Mouse (Mus musculus): ENCODE results near the gene Entpd8. TPM values are rescaled to one million over a fixed set of nuclear protein-coding genes. Genes with fewer than 3 reads are reported as not detected.

Entpd8 gene
- total RNA-seq, 2 experiments from 2014 or later = not detected

DNA sequence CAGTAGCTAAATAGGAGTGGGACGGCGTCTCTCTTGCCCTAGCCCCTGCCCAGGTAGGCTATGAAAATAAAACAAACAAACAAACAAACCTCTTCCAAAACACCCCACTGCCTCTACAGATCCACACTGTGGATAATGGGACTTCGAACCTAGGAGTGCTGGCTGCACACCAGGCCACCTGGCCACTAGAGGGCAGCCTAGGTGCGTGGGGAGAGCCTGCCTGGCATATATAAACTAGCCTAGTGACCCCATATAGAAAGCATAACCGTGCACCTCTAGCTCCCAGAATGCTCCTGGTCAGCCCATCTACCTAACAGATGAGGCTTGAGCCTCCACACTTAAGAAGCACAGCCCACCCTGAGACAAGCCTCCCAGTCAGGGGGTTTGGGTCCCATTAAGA is 47.1 kb downstream of the Entpd8 start:
- intact Hi-C loops (cut with DNase I; ENCODE audit: low total_unique reads) = loop anchor here (5.0 kb wide), 2 partner anchors 35 to 50 kb away; no protein-coding TSS in a partner anchor
- peak; percentile 59 for DNase-seq

DNA sequence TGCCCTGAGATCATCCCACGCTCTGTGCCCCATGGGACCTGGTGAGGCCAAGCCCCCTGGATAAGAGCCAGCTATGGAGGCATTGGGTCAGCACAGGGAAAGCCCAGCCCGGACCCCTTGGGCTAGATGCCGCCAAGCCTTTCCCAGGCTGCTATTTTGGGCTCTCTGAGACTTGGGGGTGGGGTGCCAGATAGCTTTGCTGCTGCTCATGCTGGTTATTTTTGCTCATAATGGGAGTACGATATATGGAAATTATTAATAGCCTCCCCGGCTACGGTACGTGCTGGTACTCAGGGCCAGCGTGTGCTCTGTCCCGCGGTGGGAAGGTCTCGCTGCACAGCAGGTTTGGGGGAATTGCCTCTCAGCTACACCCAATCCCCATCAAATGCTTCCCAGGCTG is 48.0 kb downstream of the Entpd8 start:
- intact Hi-C loops (cut with DNase I; ENCODE audit: low total_unique reads) = loop anchor here (5.0 kb wide), 2 partner anchors 34 to 49 kb away; no protein-coding TSS in a partner anchor
- DNase-seq = peak; percentile 23

- intact Hi-C loops (cut with DNase I; ENCODE audit: low total_unique reads) = no loop called here
- DNase-seq = no peak
Measured at GRCm38 (mm10) chr2:25131601-25132000, 51.5 kb downstream of the Entpd8 start.

Small RNAs within 50 kb of the gene (microRNA-seq; reads per million reads assigned to microRNA genes)
- gene Gm24328 (0 reads per million in 2 experiments), gene Mir7664 (0 to 0.50 reads per million in 2 experiments)

Other genes with a start within 250 kb of the Entpd8 start
- 10 to 100 TPM; 31.6 to 32.5 TPM for gene Ehmt1, start 160.7 kb upstream of the Entpd8 start, total RNA-seq (2021)
- gene Arrdc1, start 145.1 kb upstream of the Entpd8 start, total RNA-seq (2021) = 1 to 10 TPM; 5.4 to 5.7 TPM
- gene Zmynd19, start 130.5 kb upstream of the Entpd8 start, total RNA-seq (2021) = 10 to 100 TPM; 15.8 to 19.6 TPM
- 1 to 10 TPM; 4.1 to 4.8 TPM for gene Dph7, start 117.9 kb upstream of the Entpd8 start, total RNA-seq (2021)
- 10 to 100 TPM; 40.9 to 46.3 TPM for gene Mrpl41, start 105.2 kb upstream of the Entpd8 start, total RNA-seq (2021)
- 10 to 100 TPM; 16.5 to 25.5 TPM for gene Pnpla7, start 104.3 kb upstream of the Entpd8 start, total RNA-seq (2021)
- gene Nsmf, start 25.9 kb upstream of the Entpd8 start, total RNA-seq (2021) = 10 to 100 TPM; 16.7 to 19.5 TPM
- not detected for gene Noxa1, start 14.8 kb downstream of the Entpd8 start, total RNA-seq (2021)
- 10 to 100 TPM; 11.3 to 13.6 TPM for gene Nrarp, start 100.5 kb downstream of the Entpd8 start, total RNA-seq (2021)
- gene Tor4a, start 116.6 kb downstream of the Entpd8 start, total RNA-seq (2021) = 1 to 10 TPM; 1.9 TPM
- gene Nelfb, start 131.2 kb downstream of the Entpd8 start, total RNA-seq (2021) = 10 to 100 TPM; 24.1 to 26.1 TPM
- not detected for gene Stpg3, start 134.3 kb downstream of the Entpd8 start, total RNA-seq (2021)
- gene Fam166a, start 138.4 kb downstream of the Entpd8 start, total RNA-seq (2021) = not detected
- 100 to 1,000 TPM; 291 to 431 TPM for gene Tubb4b, start 144.4 kb downstream of the Entpd8 start, total RNA-seq (2021)
- gene Slc34a3, start 154.1 kb downstream of the Entpd8 start, total RNA-seq (2021) = not detected
- gene Rnf224, start 156.5 kb downstream of the Entpd8 start, total RNA-seq (2021) = not detected
- gene Rnf208, start 162.0 kb downstream of the Entpd8 start, total RNA-seq (2021) = 1 to 10 TPM in 1 of 2 experiments, under 1 TPM in 1; 0.66 to 1.4 TPM
- not detected for gene Cysrt1, start 162.1 kb downstream of the Entpd8 start, total RNA-seq (2021)
- 1 to 10 TPM in 1 of 2 experiments, not detected in 1; 1.5 TPM for gene AL732309.1, start 166.6 kb downstream of the Entpd8 start, total RNA-seq (2021)
- gene Tmem203, start 175.1 kb downstream of the Entpd8 start, total RNA-seq (2021) = 10 to 100 TPM; 13.5 to 13.6 TPM
- 1 to 10 TPM; 2.8 to 5.0 TPM for gene Tprn, start 182.3 kb downstream of the Entpd8 start, total RNA-seq (2021)
- gene Ssna1, start 192.1 kb downstream of the Entpd8 start, total RNA-seq (2021) = 10 to 100 TPM; 28.9 to 34.2 TPM
- gene Anapc2, start 192.2 kb downstream of the Entpd8 start, total RNA-seq (2021) = 10 to 100 TPM; 29.7 to 31.0 TPM
- not detected for gene Tmem210, start 207.8 kb downstream of the Entpd8 start, total RNA-seq (2021)
- not detected for gene Lrrc26, start 209.6 kb downstream of the Entpd8 start, total RNA-seq (2021)
- gene Grin1, start 238.9 kb downstream of the Entpd8 start, total RNA-seq (2021) = under 1 TPM in 1 of 2 experiments, not detected in 1; 0.22 TPM